Mouse (Mus musculus): Measurements from ENCODE around the gene Gss.
A peak's percentile ranks its signal among the peaks of the same experiment; 100 is the strongest.
"Not testable (repeated sequence)": the region's sequence is repeated elsewhere in the genome, so short reads cannot be mapped to it uniquely, and the experiment has no call there.

Gene Gss

DNA sequence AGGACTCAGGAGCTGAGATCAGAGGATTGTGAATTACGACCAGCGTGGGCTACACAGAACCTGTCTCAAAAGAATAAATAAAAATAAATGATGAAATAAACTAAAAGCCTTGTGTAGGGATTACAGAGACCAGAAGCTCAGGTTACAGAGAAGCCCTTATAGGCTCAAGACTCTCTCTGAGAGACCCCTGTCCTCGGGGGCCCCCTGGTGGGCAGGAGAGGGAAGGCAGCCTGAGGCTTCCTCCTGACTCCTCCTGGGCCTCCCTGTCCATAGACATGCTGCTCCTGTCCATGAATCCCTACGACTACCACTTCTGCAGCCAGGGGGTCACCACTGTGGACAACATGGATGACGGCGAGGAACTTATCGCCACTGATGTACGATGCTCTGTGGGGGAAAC lies 27.2 kb upstream of the Gss start:
- peak in 1 of 2 experiments; percentile 76 for DNase-seq (ENCODE audit: low spot score in 2 of 2)

DNA sequence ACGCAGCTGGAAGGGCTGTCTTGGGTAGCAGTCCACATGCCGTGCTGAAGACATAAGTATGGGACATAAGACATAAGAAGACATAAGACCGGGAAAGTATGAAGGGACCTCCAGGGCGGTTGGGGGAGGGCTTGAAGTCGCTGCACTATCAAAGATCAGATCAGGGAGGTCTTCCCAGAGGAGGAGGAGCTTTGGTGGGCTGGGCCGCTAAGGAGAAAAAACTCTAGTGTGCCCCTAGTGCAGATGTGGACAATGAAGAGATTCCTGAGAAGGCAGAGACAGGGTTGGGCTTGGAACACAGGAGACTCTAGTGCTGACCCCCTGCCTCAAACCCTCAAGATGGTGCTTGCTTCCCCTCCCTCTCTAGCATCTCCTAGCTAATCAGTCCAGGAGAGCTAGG lies 24.4 kb upstream of the Gss start:
- DNase-seq (ENCODE audit: low spot score in 2 of 2), result no peak

- DNase-seq (ENCODE audit: low spot score in 2 of 2), result no peak
Observed at GRCm38 (mm10) chr2:155613953-155614352, 21.3 kb upstream of the Gss start.

DNA sequence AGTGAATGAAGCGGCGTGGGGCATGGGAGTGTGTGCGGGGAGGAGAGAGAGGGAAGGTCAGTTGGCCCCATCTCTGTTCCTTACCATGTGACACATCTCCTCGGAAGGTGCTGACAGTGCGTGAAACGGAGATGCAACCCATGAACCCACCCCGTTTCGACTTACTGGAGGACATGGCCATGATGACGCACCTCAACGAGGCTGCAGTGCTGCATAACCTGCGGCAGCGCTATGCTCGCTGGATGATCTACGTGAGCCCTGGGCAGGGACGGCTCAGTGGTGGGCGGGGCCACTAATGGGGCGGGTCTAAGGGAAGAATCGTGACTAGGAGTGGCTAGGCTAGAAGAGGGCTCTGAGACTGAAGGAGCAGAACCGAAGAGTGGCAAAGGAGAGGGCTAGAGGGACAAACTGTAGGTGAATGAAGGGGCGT lies 20.7 kb upstream of the Gss start:
- no peak for DNase-seq (ENCODE audit: low spot score in 2 of 2)

GRCm38 (mm10) chr2:155611834-155612550 lies 19.4 kb upstream of the Gss start:
- DNase-seq (ENCODE audit: low spot score in 2 of 2), result no peak

GRCm38 (mm10) chr2:155610978-155611377 lies 18.4 kb upstream of the Gss start, which contains the start of gene Myh7b:
Myh7b (plus strand) TSS chr2:155611212.
- no peak for DNase-seq (ENCODE audit: low spot score in 2 of 2)

GRCm38 (mm10) chr2:155606360-155606759 lies 13.8 kb upstream of the Gss start:
- DNase-seq (ENCODE audit: low spot score in 2 of 2), result no peak

DNA sequence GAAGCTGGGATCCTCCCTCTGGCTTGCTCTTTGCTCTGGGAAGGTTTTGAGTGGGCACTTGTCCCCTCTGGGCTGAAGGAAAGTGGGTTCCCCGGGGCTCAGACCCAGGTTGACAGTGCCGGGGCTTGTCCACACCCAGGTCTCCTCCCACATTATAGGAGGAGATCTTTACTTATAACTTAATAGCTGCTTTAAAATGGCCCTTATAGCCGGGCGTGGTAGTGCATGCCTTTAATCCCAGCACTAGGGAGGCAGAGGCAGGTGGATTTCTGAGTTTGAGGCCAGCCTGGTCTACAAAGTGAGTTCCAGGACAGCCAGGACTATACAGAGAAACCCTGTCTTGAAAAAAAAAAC lies 12.6 kb upstream of the Gss start:
- not testable (repeated sequence) for DNase-seq (ENCODE audit: low spot score in 2 of 2)

GRCm38 (mm10) chr2:155604560-155605235 lies 12.1 kb upstream of the Gss start:
- DNase-seq (ENCODE audit: low spot score in 2 of 2), result no peak

- no peak for DNase-seq (ENCODE audit: low spot score in 2 of 2)
Observed at GRCm38 (mm10) chr2:155603707-155604106, 11.1 kb upstream of the Gss start.

DNA sequence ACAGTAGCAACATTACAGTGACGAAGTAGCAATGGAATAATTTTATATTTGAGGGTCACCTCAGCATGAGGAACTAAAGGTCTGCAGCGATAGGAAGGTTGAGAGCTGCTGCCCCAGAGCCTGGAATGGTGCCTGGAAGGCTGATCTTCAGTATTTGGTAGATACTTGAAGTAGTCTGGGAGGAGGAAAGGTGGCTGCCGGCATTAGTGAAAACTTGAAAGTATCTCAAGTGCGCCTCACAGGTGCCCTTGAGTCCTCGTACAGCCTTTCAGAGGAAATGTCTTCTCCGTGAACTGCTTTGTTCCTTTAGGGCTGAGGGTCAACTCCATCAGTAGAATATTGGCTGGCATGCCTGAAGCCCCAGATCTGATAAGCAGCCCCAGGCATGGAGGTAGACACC lies 2.9 kb upstream of the Gss start:
- DNase-seq (ENCODE audit: low spot score in 2 of 2), result no peak

GRCm38 (mm10) chr2:155592854-155593283 lies 259 bp upstream of the Gss start:
- DNase-seq (ENCODE audit: low spot score in 2 of 2), result no peak

DNA sequence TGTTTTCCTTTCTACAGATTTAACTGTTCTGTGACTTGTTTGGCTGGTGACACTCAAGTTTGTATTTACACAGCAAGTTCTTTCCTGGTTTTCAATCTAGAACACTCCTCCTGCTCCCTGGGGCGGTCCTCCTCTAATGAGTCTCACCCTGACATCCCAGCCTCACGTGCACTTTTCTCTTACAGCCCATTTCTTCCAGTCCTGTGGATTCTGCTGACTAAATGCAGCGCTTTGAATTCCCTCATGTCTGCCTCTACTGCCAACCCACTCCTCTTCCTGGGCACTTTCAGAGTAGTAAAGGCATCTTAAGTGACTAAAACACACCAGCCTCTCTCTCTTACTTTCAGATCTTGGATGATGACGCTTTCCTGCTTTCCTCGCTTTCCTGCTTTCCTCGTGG lies 934 bp downstream of the Gss start:
- DNase-seq (ENCODE audit: low spot score in 2 of 2), result no peak

DNA sequence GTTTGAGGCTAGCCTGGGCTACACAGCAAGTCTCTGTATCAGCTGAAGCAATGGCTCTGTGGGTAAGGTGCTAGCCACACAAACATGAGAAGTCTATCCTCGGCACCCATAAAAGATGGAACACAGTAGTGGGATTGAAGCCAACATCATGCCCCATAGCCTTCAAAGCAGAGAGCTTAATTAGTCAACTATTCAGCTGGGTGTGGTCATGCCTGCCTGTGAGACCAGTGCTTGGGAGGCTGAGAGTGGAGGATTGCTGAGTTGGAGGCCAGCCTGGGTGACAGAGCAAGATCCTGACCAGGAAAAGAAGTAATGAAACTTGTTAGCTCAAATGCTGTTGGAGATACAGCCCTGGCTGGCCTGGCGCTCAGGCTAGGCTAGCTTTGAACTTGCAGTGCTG lies 1.7 kb downstream of the Gss start:
- DNase-seq (ENCODE audit: low spot score in 2 of 2), result no peak

DNA sequence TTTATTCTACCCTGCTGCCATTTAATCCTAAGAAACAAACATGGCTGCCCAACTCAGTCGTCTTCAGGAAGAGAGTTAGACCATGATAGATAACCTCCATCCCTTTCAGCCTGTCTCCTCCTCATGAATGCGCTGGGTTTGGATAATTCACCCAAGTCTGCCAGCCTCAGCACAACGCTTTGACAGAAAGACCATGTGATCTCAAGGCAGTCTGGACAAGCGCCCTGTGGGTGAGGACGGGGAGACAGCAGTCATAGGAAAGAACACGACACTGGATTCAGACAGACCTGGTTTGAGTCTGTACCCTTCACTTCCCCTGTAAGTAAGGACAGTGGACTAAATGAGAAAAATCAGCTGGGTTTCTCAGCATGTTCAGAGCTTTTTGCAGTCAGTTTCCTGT lies 3.1 kb downstream of the Gss start:
- DNase-seq (ENCODE audit: low spot score in 2 of 2), result no peak

DNA sequence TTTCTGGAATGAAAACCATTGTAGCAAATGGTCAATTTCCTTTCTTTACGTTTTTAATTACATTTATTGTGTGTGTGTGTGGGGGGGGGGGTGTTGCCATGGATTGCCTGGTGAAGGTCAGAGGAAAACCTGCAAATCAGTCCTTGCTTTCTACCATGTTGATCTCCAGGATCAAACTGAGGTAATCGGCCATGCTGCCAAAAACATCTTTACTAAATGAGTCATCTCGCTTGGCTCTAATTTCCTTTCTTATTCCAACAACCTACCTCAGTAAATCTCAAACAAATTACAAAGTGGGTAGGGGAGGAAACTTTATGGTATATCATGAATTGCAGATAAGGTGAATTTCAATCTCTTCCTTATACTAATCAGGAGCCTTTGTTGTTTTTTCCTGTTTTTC lies 4.5 kb downstream of the Gss start:
- no peak for DNase-seq (ENCODE audit: low spot score in 2 of 2)

GRCm38 (mm10) chr2:155585486-155585885 lies 7.1 kb downstream of the Gss start:
- DNase-seq (ENCODE audit: low spot score in 2 of 2), result no peak

DNA sequence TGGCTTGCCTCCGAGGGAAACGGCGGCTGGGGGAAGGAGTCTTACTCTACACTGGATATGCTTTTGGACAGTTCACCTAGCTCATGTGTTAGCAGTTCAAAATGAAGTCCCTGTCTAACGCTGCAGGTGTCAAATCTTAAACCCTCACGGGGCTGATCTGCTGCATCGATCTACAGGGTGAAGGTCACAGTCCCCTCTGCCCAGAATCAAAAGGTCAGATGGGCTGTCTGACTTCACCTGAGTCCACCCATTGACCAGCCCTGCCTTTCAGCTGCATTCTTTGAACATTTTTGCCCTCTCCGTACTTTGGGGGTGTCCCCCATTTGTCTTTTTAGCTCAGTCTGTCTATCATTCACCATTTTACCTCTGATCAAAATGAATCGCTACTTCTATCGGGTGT lies 7.5 kb downstream of the Gss start:
- no peak for DNase-seq (ENCODE audit: low spot score in 2 of 2)

DNA sequence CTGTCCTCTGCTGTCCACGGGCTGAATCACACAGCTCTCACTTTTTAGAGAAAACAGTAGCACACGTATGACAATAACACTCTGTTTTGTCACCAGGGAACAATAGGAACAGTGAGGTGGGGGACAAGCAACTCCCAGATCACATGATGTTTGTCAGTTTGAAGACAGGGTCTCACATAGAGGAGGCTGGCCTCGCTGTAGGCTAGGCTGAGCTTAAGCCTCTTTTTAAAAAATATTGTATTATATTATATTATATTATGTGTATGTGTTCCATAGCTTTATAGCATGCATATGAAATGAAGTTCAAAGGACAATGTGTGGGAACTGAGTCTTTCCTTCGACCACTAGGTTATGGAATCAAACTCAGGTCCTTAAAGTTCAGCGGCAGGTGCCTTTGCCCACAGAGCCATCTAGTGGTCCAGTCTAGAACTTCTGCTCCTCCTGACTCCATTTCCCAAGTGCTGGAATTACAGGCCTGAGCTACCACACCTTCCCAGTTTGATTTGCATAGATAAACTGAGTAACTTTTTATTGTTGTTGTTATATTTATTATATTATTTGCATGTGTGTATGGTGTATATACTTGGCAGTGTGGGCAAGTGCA lies 8.6 kb downstream of the Gss start:
- peak in 1 of 2 experiments; percentile 31 for DNase-seq (ENCODE audit: low spot score in 2 of 2)

DNA sequence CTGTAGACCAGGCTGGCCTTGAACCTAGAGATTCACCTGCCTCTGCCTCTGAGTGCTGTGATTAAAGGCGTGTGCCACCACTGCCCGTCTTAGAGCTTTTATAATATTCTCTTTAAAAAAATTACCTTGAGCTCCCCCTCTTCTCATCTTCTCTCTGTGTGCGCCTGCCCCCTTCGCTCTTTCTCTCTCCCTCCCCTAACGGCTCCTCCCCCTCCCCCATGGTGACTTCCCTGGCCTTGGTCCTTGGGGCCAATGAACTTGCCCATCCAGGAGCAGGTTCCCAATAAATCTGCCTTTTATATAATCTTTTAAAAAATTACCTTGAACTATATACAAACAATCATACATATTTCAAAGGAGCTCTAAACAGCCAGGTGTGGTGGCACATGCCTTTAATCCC lies 9.6 kb downstream of the Gss start:
- no peak for DNase-seq (ENCODE audit: low spot score in 2 of 2)

DNA sequence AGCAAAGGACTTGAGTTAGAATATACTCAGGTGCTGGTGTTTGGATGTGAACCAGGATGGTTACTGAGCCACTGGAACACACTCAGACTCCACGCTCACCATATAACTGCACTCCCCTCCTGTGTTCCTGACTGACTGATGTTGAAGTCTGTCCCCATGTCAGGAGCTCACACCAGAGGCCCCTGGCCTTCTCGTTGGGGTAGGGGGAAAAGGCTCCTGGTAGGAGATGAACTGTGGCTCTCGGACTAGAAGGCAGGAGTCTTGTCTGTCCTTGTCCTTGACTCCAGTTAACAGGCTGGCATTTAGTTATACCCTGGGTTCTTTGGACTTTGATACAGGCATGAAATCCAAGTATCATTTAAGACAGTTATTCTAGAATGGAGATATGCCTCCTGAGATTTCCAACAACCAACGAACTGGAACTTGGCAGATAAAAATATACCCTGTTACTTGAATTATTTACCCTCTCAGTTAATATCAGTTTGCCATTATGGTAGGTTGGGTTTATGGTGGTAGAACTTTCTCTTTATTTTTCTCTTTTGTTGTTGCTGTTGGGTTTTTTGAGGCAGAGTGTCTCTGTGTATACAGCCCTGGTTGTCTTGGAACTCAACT lies 10.1 kb downstream of the Gss start:
- DNase-seq (ENCODE audit: low spot score in 2 of 2), result no peak

DNA sequence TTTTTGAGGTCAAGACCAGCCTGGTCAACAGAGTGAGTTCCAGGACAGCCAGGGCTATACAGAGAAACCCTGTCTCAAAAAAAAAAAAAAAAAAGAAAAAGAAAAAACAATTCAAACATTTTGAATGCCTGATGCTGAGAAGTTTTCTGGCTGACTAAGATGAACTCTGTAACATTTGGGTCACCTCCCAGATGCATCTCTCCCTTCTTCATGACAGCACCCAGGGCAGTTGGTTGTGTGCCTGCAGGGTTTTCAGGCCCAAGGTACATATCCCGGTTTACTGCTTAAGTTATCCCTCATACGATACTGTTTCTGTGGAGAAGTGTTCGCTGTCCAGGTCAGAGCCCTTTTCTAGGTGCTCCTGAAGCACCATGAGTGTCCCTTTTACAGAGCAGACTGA lies 12.3 kb downstream of the Gss start:
- DNase-seq (ENCODE audit: low spot score in 2 of 2), result no peak

GRCm38 (mm10) chr2:155576656-155577055 lies 16.0 kb downstream of the Gss start:
- no peak for DNase-seq (ENCODE audit: low spot score in 2 of 2)

Measured in frontal cortex, postnatal 10 days (tissue).